Mouse (Mus musculus): Measurements from ENCODE around the gene Fggy. TPM values are rescaled to one million over a fixed set of nuclear protein-coding genes. Genes with fewer than 3 reads are reported as not detected.

Fggy gene
- polyA plus RNA-seq, 1 experiment from 2014 or later = 10.9 TPM

- WGBS = 80% methylated on average over 4 of the region's 4 CpGs
- H3K9ac ChIP-seq (ENCODE audit: low read length) = no peak overlapping the region
- no peaks in the 10 kb centered on the region for H3K36me3 ChIP-seq (ENCODE audit: control insufficient read depth, insufficient read depth, low read length)
- DNase-seq (ENCODE audit: low spot score) (no peak), ATAC-seq (replicated peaks; ENCODE audit: low FRiP score, low TSS enrichment, low read depth) (no peak)
- no peaks in the 10 kb centered on the region for H3K4me1 ChIP-seq (replicated peaks; ENCODE audit: control insufficient read depth, insufficient read depth, low read length)
- H3K27ac ChIP-seq (ENCODE audit: low read depth) = no peak overlapping the region
- H3K27me3 ChIP-seq (replicated peaks; ENCODE audit: control insufficient read depth, insufficient read depth, low read length) = no peaks in the 10 kb centered on the region
- H3K4me3 ChIP-seq (ENCODE audit: low read depth, low read length) = no peak overlapping the region
- no peak overlapping the region for H3K4me2 ChIP-seq (ENCODE audit: low read length)
- H3K9me3 ChIP-seq (ENCODE audit: control insufficient read depth, low read length) = no peaks in the 10 kb centered on the region
Observed at GRCm38 (mm10) chr4:95663596-95663995, 106.3 kb downstream of the Fggy start.

GRCm38 (mm10) chr4:95664327-95664726, 107.0 kb downstream of the Fggy start:
- Histone ChIP-seq H3K27me3 (replicated peaks; ENCODE audit: control insufficient read depth, insufficient read depth, low read length) (no peaks in the 10 kb centered on the region), H3K4me3 (ENCODE audit: low read depth, low read length) (no peak overlapping the region), H3K4me1 (replicated peaks; ENCODE audit: control insufficient read depth, insufficient read depth, low read length) (no peaks in the 10 kb centered on the region), H3K27ac (ENCODE audit: low read depth) (no peak overlapping the region), H3K36me3 (ENCODE audit: control insufficient read depth, insufficient read depth, low read length) (no peaks in the 10 kb centered on the region), H3K9me3 (ENCODE audit: control insufficient read depth, low read length) (no peaks in the 10 kb centered on the region), H3K4me2 (ENCODE audit: low read length) (no peak overlapping the region), H3K9ac (ENCODE audit: low read length) (no peak overlapping the region)
- DNase-seq (ENCODE audit: low spot score) = no peak
- no peak for ATAC-seq (replicated peaks; ENCODE audit: low FRiP score, low TSS enrichment, low read depth)
- 79% methylated on average over 3 of the region's 3 CpGs for WGBS

- Histone ChIP-seq H3K9ac (ENCODE audit: low read length) (no peak overlapping the region), H3K4me1 (replicated peaks; ENCODE audit: control insufficient read depth, insufficient read depth, low read length) (no peaks in the 10 kb centered on the region), H3K27me3 (replicated peaks; ENCODE audit: control insufficient read depth, insufficient read depth, low read length) (no peaks in the 10 kb centered on the region), H3K9me3 (ENCODE audit: control insufficient read depth, low read length) (no peaks in the 10 kb centered on the region), H3K4me2 (ENCODE audit: low read length) (no peak overlapping the region), H3K27ac (ENCODE audit: low read depth) (no peak overlapping the region), H3K36me3 (ENCODE audit: control insufficient read depth, insufficient read depth, low read length) (no peaks in the 10 kb centered on the region), H3K4me3 (ENCODE audit: low read depth, low read length) (no peak overlapping the region)
- no peak for DNase-seq (ENCODE audit: low spot score)
- no peak for ATAC-seq (replicated peaks; ENCODE audit: low FRiP score, low TSS enrichment, low read depth)
- WGBS = 78% methylated on average over 7 of the region's 7 CpGs
Observed at GRCm38 (mm10) chr4:95666284-95666889, 109.1 kb downstream of the Fggy start.

GRCm38 (mm10) chr4:95666896-95667295, 109.6 kb downstream of the Fggy start:
- no peak overlapping the region for H3K4me3 ChIP-seq (ENCODE audit: low read depth, low read length)
- H3K27ac ChIP-seq (ENCODE audit: low read depth) = no peak overlapping the region
- H3K27me3 ChIP-seq (replicated peaks; ENCODE audit: control insufficient read depth, insufficient read depth, low read length) = no peaks in the 10 kb centered on the region
- H3K9me3 ChIP-seq (ENCODE audit: control insufficient read depth, low read length) = no peaks in the 10 kb centered on the region
- 94% methylated on average over 2 of the region's 2 CpGs for WGBS
- DNase-seq (ENCODE audit: low spot score) (no peak), ATAC-seq (replicated peaks; ENCODE audit: low FRiP score, low TSS enrichment, low read depth) (no peak)
- no peaks in the 10 kb centered on the region for H3K4me1 ChIP-seq (replicated peaks; ENCODE audit: control insufficient read depth, insufficient read depth, low read length)
- no peak overlapping the region for H3K9ac ChIP-seq (ENCODE audit: low read length)
- H3K4me2 ChIP-seq (ENCODE audit: low read length) = no peak overlapping the region
- no peaks in the 10 kb centered on the region for H3K36me3 ChIP-seq (ENCODE audit: control insufficient read depth, insufficient read depth, low read length)

GRCm38 (mm10) chr4:95667595-95667994, 110.3 kb downstream of the Fggy start:
- H3K9me3 ChIP-seq (ENCODE audit: control insufficient read depth, low read length) = no peaks in the 10 kb centered on the region
- ATAC-seq (replicated peaks; ENCODE audit: low FRiP score, low TSS enrichment, low read depth) = no peak
- no peaks in the 10 kb centered on the region for H3K36me3 ChIP-seq (ENCODE audit: control insufficient read depth, insufficient read depth, low read length)
- H3K9ac ChIP-seq (ENCODE audit: low read length) = no peak overlapping the region
- no peak overlapping the region for H3K4me2 ChIP-seq (ENCODE audit: low read length)
- 95% methylated on average over 1 of the region's 1 CpGs for WGBS
- H3K4me1 ChIP-seq (replicated peaks; ENCODE audit: control insufficient read depth, insufficient read depth, low read length) = no peaks in the 10 kb centered on the region
- H3K27me3 ChIP-seq (replicated peaks; ENCODE audit: control insufficient read depth, insufficient read depth, low read length) = no peaks in the 10 kb centered on the region
- no peak overlapping the region for H3K4me3 ChIP-seq (ENCODE audit: low read depth, low read length)
- DNase-seq (ENCODE audit: low spot score) = no peak
- no peak overlapping the region for H3K27ac ChIP-seq (ENCODE audit: low read depth)

GRCm38 (mm10) chr4:95668543-95668942, 111.2 kb downstream of the Fggy start:
- no peak for ATAC-seq (replicated peaks; ENCODE audit: low FRiP score, low TSS enrichment, low read depth)
- Histone ChIP-seq H3K27ac (ENCODE audit: low read depth) (no peak overlapping the region), H3K4me1 (replicated peaks; ENCODE audit: control insufficient read depth, insufficient read depth, low read length) (no peaks in the 10 kb centered on the region), H3K9me3 (ENCODE audit: control insufficient read depth, low read length) (no peaks in the 10 kb centered on the region), H3K4me3 (ENCODE audit: low read depth, low read length) (no peak overlapping the region), H3K4me2 (ENCODE audit: low read length) (no peak overlapping the region), H3K27me3 (replicated peaks; ENCODE audit: control insufficient read depth, insufficient read depth, low read length) (no peaks in the 10 kb centered on the region), H3K36me3 (ENCODE audit: control insufficient read depth, insufficient read depth, low read length) (no peaks in the 10 kb centered on the region), H3K9ac (ENCODE audit: low read length) (no peak overlapping the region)
- no peak for DNase-seq (ENCODE audit: low spot score)
- 87% methylated on average over 3 of the region's 3 CpGs for WGBS

- H3K4me1 ChIP-seq (replicated peaks; ENCODE audit: control insufficient read depth, insufficient read depth, low read length) = no peaks in the 10 kb centered on the region
- no peaks in the 10 kb centered on the region for H3K27me3 ChIP-seq (replicated peaks; ENCODE audit: control insufficient read depth, insufficient read depth, low read length)
- no peak overlapping the region for H3K4me3 ChIP-seq (ENCODE audit: low read depth, low read length)
- no peak for DNase-seq (ENCODE audit: low spot score)
- no peak for ATAC-seq (replicated peaks; ENCODE audit: low FRiP score, low TSS enrichment, low read depth)
- no peak overlapping the region for H3K9ac ChIP-seq (ENCODE audit: low read length)
- H3K9me3 ChIP-seq (ENCODE audit: control insufficient read depth, low read length) = no peaks in the 10 kb centered on the region
- WGBS = 84% methylated on average over 2 of the region's 2 CpGs
- H3K27ac ChIP-seq (ENCODE audit: low read depth) = no peak overlapping the region
- H3K36me3 ChIP-seq (ENCODE audit: control insufficient read depth, insufficient read depth, low read length) = no peaks in the 10 kb centered on the region
- no peak overlapping the region for H3K4me2 ChIP-seq (ENCODE audit: low read length)
Observed at GRCm38 (mm10) chr4:95669336-95669735, 112.0 kb downstream of the Fggy start.

GRCm38 (mm10) chr4:95670559-95670958, 113.3 kb downstream of the Fggy start:
- ATAC-seq (replicated peaks; ENCODE audit: low FRiP score, low TSS enrichment, low read depth) (no peak), DNase-seq (ENCODE audit: low spot score) (no peak)
- H3K27ac ChIP-seq (ENCODE audit: low read depth) = no peak overlapping the region
- no peak overlapping the region for H3K4me3 ChIP-seq (ENCODE audit: low read depth, low read length)
- H3K9me3 ChIP-seq (ENCODE audit: control insufficient read depth, low read length) = no peaks in the 10 kb centered on the region
- no peaks in the 10 kb centered on the region for H3K36me3 ChIP-seq (ENCODE audit: control insufficient read depth, insufficient read depth, low read length)
- H3K27me3 ChIP-seq (replicated peaks; ENCODE audit: control insufficient read depth, insufficient read depth, low read length) = no peaks in the 10 kb centered on the region
- no peak overlapping the region for H3K4me2 ChIP-seq (ENCODE audit: low read length)
- no peaks in the 10 kb centered on the region for H3K4me1 ChIP-seq (replicated peaks; ENCODE audit: control insufficient read depth, insufficient read depth, low read length)
- 69% methylated on average over 3 of the region's 3 CpGs for WGBS
- H3K9ac ChIP-seq (ENCODE audit: low read length) = no peak overlapping the region

GRCm38 (mm10) chr4:95672039-95672438, 114.7 kb downstream of the Fggy start:
- Histone ChIP-seq H3K27ac (ENCODE audit: low read depth) (no peak overlapping the region), H3K27me3 (replicated peaks; ENCODE audit: control insufficient read depth, insufficient read depth, low read length) (no peaks in the 10 kb centered on the region), H3K9ac (ENCODE audit: low read length) (no peak overlapping the region), H3K9me3 (ENCODE audit: control insufficient read depth, low read length) (no peaks in the 10 kb centered on the region), H3K4me1 (replicated peaks; ENCODE audit: control insufficient read depth, insufficient read depth, low read length) (no peaks in the 10 kb centered on the region), H3K36me3 (ENCODE audit: control insufficient read depth, insufficient read depth, low read length) (no peaks in the 10 kb centered on the region), H3K4me3 (ENCODE audit: low read depth, low read length) (no peak overlapping the region), H3K4me2 (ENCODE audit: low read length) (no peak overlapping the region)
- WGBS = 84% methylated on average over 1 of the region's 1 CpGs
- ATAC-seq (replicated peaks; ENCODE audit: low FRiP score, low TSS enrichment, low read depth) (no peak), DNase-seq (ENCODE audit: low spot score) (no peak)

Measured in intestine, embryonic 14.5 days (tissue).